Mouse (Mus musculus) heart, embryonic 11.5 days (tissue): ENCODE results near the gene Lgals9. TPM values are rescaled to one million over a fixed set of nuclear protein-coding genes. Genes with fewer than 3 reads are reported as not detected.

Source experiments
- ATAC-seq: fragments of 200-750 bp; cut with Nextera tagmentation; replicated peaks from 2 replicates; pipeline ENCODE4 v1.8.0; 2017; ENCODE audit warnings: moderate library complexity; ENCODE audit not compliant: insufficient number of reproducible peaks, low FRiP score, low TSS enrichment
- H3K27ac ChIP-seq: fragments of 300-500 bp; sonication (generic); 2 replicates; pipeline ENCODE4 v1.5.1; 2014; ENCODE audit warnings: mild to moderate bottlenecking, low read depth, low read length
- H3K27me3 ChIP-seq: fragments of 300-500 bp; sonication (generic); 2 replicates; pipeline ENCODE4 v1.6.1; 2014; ENCODE audit warnings: mild to moderate bottlenecking, low read length, mixed read lengths; ENCODE audit not compliant: control insufficient read depth, insufficient read depth
- H3K36me3 ChIP-seq: fragments of 300-500 bp; sonication (generic); 2 replicates; pipeline ENCODE4 v1.6.1; 2014; ENCODE audit warnings: mild to moderate bottlenecking, low read length, moderate library complexity, mixed read lengths; ENCODE audit not compliant: control insufficient read depth, insufficient read depth
- H3K4me1 ChIP-seq: fragments of 300-500 bp; sonication (generic); 2 replicates; pipeline ENCODE4 v1.6.1; 2014; ENCODE audit warnings: low read length; ENCODE audit not compliant: control insufficient read depth, insufficient read depth
- H3K4me2 ChIP-seq: fragments of 300-500 bp; sonication (generic); 2 replicates; pipeline ENCODE4 v1.6.1; 2014; ENCODE audit warnings: mild to moderate bottlenecking, moderate library complexity
- H3K4me3 ChIP-seq: fragments of 300-500 bp; sonication (generic); 2 replicates; pipeline ENCODE4 v1.5.1; 2014; ENCODE audit warnings: low read depth, low read length
- H3K9ac ChIP-seq: fragments of 300-500 bp; sonication (generic); 2 replicates; pipeline ENCODE4 v1.6.1; 2014; ENCODE audit warnings: mild to moderate bottlenecking, low read depth, low read length, moderate library complexity
- H3K9me3 ChIP-seq: fragments of 300-500 bp; sonication (generic); replicated peaks from 2 replicates; pipeline ENCODE4 v1.6.1; 2016; ENCODE audit warnings: low read length; ENCODE audit not compliant: control insufficient read depth
- WGBS: fragments of 180-500 bp; shearing (Covaris S2); extraction: QIAGEN DNeasy Blood & Tissue Kit; methylation state at CpG from one replicate; pipeline ENCODE4 v1.1.7; 2014; ENCODE audit not compliant: insufficient replicate concordance; 5-methylcytosine and 5-hydroxymethylcytosine counted together
- polyA plus RNA-seq: library from polyadenylated mRNA; unstranded; fragments of >200 nt; fragmentation: Nextera tagmentation; extraction: Ambion mirVana; gene quantifications from 2 replicates; pipeline ENCODE4 v1.2.1, GENCODE M21; 2014

Gene Lgals9
- polyA plus RNA-seq, 1 experiment from 2014 or later: 41.9 TPM

DNA sequence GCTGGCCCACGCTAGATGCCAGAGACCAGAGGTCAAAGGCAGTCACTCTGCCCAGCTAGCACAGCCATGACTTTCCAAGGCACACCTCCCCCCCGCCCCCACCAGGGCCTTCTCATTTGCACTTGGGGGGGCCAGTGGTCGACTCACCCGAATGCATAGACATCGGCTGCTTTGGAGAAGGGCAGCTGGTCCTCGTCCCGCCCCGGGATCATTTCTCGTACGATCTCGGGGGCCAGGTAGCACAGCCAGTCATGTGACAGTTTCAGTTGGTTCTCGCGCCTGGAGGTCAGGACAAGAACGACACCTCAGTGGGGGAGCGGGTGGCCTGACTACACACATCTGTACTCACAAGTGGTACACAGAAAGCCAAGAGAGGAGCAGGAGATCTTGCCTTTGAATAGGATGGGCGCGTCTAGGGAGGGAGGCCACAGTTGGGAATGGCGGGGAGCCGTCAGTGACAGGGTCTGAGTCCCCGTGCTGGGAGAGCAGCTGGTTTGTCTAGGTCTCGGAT is 35.8 kb upstream of the Lgals9 start:
- H3K4me3 ChIP-seq: no peak overlapping the region
- peaks cover 28% of the 10 kb centered on the region for H3K4me1 ChIP-seq
- H3K9ac ChIP-seq: no peak overlapping the region
- H3K36me3 ChIP-seq: peaks cover 8% of the 10 kb centered on the region
- no peak overlapping the region for H3K4me2 ChIP-seq
- no peak overlapping the region for H3K27ac ChIP-seq
- no peaks in the 10 kb centered on the region for H3K27me3 ChIP-seq
- ATAC-seq: no peak
- WGBS: 73% methylated on average over 21 of the region's 21 CpGs
- no peaks in the 10 kb centered on the region for H3K9me3 ChIP-seq

DNA sequence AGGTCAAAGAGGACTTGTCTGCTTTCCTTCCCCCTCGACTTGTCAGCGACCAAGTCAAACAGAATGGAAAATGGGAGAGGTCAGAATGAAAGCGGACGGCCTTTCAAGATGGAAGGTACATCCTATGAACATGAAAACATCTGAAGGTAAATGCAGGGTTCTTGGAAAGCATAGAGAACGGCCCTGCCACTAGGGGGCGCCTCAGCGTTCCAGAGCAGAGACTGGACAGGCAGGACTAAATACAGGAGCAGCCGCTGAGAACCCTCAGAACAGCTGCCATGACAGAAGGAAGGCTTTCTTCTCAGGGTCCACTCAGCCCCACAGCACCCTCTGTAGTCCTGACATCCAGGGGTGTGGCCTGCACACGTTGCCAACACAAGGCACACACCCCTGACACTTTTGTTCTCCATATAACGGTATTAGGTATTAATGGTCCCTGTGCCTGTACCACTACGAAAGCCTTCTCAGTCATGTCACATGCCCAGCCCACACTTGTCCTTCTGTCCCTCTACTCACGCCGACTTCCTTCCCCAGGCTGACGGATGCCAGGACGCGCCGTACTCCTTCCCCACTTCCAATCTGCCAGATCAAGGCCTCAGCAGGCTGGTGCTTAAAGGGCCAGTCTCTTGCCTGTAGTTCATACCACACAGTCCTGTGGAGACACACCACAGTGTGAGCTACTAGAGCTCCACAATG is 35.2 kb upstream of the Lgals9 start:
- no peak overlapping the region for H3K4me3 ChIP-seq
- 73% methylated on average over 17 of the region's 17 CpGs for WGBS

DNA sequence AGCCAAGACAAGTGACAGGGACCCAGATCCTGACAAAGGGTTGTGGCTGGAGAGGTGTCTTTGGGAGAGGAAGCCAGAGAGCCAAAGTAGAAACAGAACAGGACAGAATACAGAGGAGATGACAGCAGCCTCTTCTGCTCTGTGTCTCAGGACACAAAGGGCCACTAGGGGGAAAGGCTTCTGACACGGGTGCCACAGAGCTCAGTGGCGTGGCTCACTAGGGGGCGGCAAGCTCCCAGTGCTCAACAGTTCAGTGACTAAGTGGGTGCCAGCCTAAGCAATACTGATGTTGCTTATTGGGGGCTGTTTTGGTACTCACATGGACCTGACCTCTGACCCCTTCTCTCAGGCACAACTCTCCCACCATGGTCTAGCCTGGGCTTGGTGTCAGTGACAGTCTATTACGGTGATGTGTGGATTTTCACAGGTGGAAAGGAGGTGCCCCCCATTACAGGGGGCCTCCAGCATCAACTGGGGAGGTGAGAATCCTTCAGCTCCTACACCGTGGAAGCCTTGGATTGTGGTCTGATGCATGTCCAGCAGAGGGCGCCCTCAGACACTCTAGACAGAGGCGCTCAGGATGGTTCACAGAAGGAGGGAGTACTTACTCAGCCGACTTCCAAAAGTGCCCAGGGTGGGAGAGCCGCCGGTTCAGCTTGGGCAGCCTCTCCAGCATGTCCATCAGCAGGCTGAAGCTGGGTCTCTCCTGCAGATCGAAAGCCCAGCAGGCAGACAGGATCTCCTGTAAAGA is 34.4 kb upstream of the Lgals9 start:
- peaks cover 2% of the 10 kb centered on the region; the same call in 1 of the 2 replicates for H3K36me3 ChIP-seq
- no peak overlapping the region for H3K4me3 ChIP-seq
- H3K9ac ChIP-seq: no peak overlapping the region
- no peaks in the 10 kb centered on the region for H3K9me3 ChIP-seq
- no peak overlapping the region for H3K4me2 ChIP-seq
- ATAC-seq: no peak
- H3K27ac ChIP-seq: no peak overlapping the region
- H3K4me1 ChIP-seq: peaks cover 36% of the 10 kb centered on the region
- 39% methylated on average over 11 of the region's 11 CpGs for WGBS
- no peaks in the 10 kb centered on the region for H3K27me3 ChIP-seq

More for the DNA sequence above, 35.2 kb upstream of the Lgals9 start:
- ATAC-seq: no peak
- Histone ChIP-seq H3K4me2 (no peak overlapping the region), H3K27ac (no peak overlapping the region), H3K9me3 (no peaks in the 10 kb centered on the region), H3K36me3 (peaks cover 6% of the 10 kb centered on the region), H3K9ac (no peak overlapping the region), H3K27me3 (no peaks in the 10 kb centered on the region), H3K4me1 (peaks cover 29% of the 10 kb centered on the region)

DNA sequence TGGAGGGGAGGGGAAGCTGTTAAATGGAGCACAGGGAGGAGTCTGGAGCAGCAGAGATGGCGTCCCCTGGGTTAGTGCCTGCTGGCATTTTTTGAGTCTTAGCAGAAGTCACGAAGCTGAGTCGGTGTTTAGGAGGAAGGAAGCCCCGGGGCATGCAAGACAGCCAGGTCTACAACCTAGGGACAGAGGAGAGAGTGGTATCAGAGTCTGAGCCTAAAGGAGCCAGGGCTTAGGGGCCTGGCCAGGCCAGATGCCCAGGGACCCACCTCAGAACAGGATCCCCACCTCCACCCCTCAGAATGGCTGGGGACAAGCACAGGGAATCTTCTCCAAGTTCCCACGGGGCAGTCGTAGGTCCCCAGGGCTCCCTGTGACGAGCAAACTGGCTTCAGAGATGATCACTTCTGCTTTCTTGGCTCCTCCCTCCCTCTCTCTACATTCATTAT is 32.4 kb upstream of the Lgals9 start:
- Histone ChIP-seq H3K36me3 (peaks cover 2% of the 10 kb centered on the region; the same call in 1 of the 2 replicates), H3K4me3 (no peak overlapping the region), H3K9ac (no peak overlapping the region; the same call in 1 of the 2 replicates), H3K4me1 (peaks cover 18% of the 10 kb centered on the region), H3K9me3 (no peaks in the 10 kb centered on the region), H3K4me2 (no peak overlapping the region), H3K27me3 (no peaks in the 10 kb centered on the region), H3K27ac (no peak overlapping the region)
- no peak for ATAC-seq
- WGBS: 81% methylated on average over 7 of the region's 7 CpGs

DNA sequence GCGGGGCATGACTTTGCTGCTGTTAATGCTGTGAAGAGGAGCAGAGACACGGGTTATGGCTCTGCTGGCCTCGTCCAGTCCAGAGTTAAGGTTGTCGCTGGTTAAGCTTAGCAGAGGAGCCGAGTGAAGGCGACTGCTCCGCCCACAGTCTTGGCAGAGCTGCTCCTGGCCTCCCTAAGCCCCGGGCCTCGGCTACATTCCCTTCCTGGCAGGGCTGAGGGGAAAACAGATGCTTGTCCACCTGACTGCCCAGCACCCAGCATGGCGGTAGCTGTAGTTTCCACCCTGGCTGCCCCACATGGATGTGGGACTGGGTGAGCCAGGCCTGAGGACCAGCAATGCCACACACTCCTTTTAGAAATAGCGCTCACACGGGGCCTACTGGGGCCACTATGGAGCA is 31.5 kb upstream of the Lgals9 start:
- Histone ChIP-seq H3K9ac (no peak overlapping the region), H3K9me3 (no peaks in the 10 kb centered on the region), H3K27me3 (no peaks in the 10 kb centered on the region), H3K4me3 (no peak overlapping the region), H3K27ac (no peak overlapping the region), H3K4me1 (peaks cover 18% of the 10 kb centered on the region), H3K36me3 (peaks cover 2% of the 10 kb centered on the region; the same call in 1 of the 2 replicates), H3K4me2 (no peak overlapping the region)
- WGBS: 55% methylated on average over 12 of the region's 12 CpGs
- no peak for ATAC-seq

DNA sequence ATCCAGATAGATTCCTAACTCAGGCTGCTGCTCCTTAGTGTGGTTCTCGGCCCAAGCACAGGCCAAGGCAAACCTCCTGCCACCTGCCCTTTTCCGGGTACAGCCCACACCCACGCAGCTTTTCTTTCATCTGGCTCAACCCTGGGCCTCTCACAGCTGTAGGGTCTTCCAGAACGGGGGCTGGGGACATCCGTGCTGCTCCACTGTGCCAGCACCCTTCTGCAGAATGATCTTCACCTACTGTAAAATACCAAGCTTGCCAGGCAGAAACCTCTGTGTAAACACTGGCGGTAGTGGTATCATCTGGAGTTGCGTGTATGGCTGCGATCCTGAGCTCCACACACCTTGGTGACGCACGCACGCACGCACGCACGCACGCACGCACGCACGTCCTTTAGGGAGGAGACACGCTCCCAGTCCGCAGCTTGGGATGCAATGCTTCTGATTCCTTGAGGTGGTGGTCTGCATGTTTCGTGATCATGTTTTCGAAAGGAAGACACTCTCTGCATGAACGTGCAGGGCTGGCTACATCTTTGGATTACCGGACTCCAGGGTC is 31.0 kb upstream of the Lgals9 start:
- WGBS: 91% methylated on average over 24 of the region's 24 CpGs
- Histone ChIP-seq H3K27me3 (no peaks in the 10 kb centered on the region), H3K4me1 (peaks cover 18% of the 10 kb centered on the region), H3K9ac (no peak overlapping the region), H3K4me2 (no peak overlapping the region), H3K4me3 (no peak overlapping the region), H3K9me3 (no peaks in the 10 kb centered on the region), H3K27ac (no peak overlapping the region), H3K36me3 (0 out of 2 replicates have a peak, but pooled peaks cover 2% of the 10 kb centered on the region)
- ATAC-seq: no peak

DNA sequence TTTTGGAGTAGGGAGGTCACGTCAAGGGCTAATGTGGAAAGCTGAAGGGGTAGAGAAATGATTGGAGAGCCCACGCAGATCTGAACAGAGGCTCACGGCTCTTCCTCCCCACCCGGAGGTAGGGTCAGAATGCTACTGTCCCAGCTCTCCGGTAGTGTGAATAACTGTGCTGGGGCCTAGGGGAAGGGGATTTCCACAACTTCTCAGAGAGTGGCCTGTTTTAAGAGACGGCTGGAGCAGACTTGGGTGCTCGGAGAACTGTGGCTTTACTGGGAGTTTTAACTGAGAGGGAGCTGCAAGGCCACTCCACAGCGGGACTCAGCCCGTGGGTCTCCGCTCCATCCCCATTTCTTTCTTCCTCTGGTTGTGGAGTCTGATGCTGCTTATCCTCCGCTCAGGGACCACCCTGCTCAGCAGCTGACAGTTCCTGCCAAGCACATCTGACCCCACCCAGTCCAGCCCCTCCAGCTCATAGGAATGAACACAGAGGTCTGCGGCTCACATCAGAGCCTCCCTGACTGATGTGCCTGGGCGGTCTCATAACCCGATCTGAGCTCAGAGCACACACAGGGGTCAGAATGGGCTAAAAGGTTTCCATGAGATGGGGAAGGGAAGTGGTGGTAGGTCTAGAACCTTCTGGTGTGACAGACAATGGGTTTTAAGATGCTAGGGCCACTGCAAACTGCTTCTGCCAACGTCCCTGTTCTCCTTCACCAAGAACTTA is 30.0 kb upstream of the Lgals9 start:
- H3K27ac ChIP-seq: no peak overlapping the region
- no peak overlapping the region for H3K4me3 ChIP-seq
- H3K9ac ChIP-seq: no peak overlapping the region
- no peak for ATAC-seq
- no peak overlapping the region for H3K4me2 ChIP-seq
- 0 out of 2 replicates have a peak, but pooled peaks cover 2% of the 10 kb centered on the region for H3K36me3 ChIP-seq
- H3K4me1 ChIP-seq: peaks cover 13% of the 10 kb centered on the region
- 70% methylated on average over 15 of the region's 15 CpGs for WGBS
- H3K9me3 ChIP-seq: no peaks in the 10 kb centered on the region
- H3K27me3 ChIP-seq: no peaks in the 10 kb centered on the region

DNA sequence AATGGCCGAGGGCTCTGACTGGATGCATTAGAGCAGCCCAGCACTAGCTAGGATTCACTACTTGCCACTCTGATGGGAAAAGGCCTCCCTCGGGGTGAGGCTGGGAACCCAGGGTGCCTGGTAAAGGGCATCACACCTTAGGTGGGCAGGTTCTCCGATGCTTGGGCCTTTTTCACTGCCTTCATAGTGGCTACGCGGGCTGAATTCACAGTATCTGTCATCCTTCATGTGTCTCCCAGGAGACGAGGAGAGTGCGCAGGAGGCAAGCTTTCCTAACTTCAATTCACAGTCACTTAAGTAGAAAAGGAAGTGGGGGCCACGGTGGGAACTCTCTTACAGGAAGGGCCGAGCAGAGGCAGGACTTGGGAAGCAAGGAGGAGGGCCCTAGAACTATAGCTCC is 29.1 kb upstream of the Lgals9 start:
- Histone ChIP-seq H3K4me2 (no peak overlapping the region), H3K36me3 (0 out of 2 replicates have a peak, but pooled peaks cover 2% of the 10 kb centered on the region), H3K4me1 (peaks cover 13% of the 10 kb centered on the region), H3K9ac (no peak overlapping the region), H3K27ac (no peak overlapping the region), H3K4me3 (no peak overlapping the region), H3K9me3 (no peaks in the 10 kb centered on the region), H3K27me3 (no peaks in the 10 kb centered on the region)
- 63% methylated on average over 9 of the region's 9 CpGs for whole genome bisulfite sequencing
- ATAC-seq: no peak
